Mouse (Mus musculus): ENCODE results near the gene Klk1b24. TPM values are rescaled to one million over a fixed set of nuclear protein-coding genes. Genes with fewer than 3 reads are reported as not detected.
"Not testable (repeated sequence)": the region's sequence is repeated elsewhere in the genome, so short reads cannot be mapped to it uniquely, and the experiment has no call there.

Klk1b24 gene
- not detected in 2 replicates for polyA plus RNA-seq (2012; ENCODE audit: insufficient read depth, insufficient read length, missing spikeins)

GRCm38 (mm10) chr7:44187936-44188335 lies at the start of gene Klk1b24:
Gene Klk1b24 (plus strand): TSS chr7:44188236.
- H3K27ac ChIP-seq (replicated peaks; ENCODE audit: low read depth, low read length); H3K4me3 ChIP-seq (ENCODE audit: insufficient read depth, low read depth, low read length); H3K4me1 ChIP-seq (ENCODE audit: control insufficient read depth, insufficient read depth, insufficient read length, low read length): not testable (repeated sequence)

- Histone ChIP-seq H3K27ac (replicated peaks; ENCODE audit: low read depth, low read length) (no peak overlapping the region), H3K4me1 (ENCODE audit: control insufficient read depth, insufficient read depth, insufficient read length, low read length) (no peaks in the 10 kb centered on the region), H3K4me3 (ENCODE audit: insufficient read depth, low read depth, low read length) (no peak overlapping the region)
Observed at GRCm38 (mm10) chr7:44179299-44180045, 8.6 kb upstream of the Klk1b24 start.

- H3K4me1 ChIP-seq (ENCODE audit: control insufficient read depth, insufficient read depth, insufficient read length, low read length); H3K4me3 ChIP-seq (ENCODE audit: insufficient read depth, low read depth, low read length); H3K27ac ChIP-seq (replicated peaks; ENCODE audit: low read depth, low read length): not testable (repeated sequence)
Observed at GRCm38 (mm10) chr7:44186516-44186915, 1.5 kb upstream of the Klk1b24 start.

GRCm38 (mm10) chr7:44193466-44193865 lies 5.4 kb downstream of the Klk1b24 start:
- H3K4me1 ChIP-seq (ENCODE audit: control insufficient read depth, insufficient read depth, insufficient read length, low read length); H3K4me3 ChIP-seq (ENCODE audit: insufficient read depth, low read depth, low read length); H3K27ac ChIP-seq (replicated peaks; ENCODE audit: low read depth, low read length): not testable (repeated sequence)

- Histone ChIP-seq H3K4me1 (ENCODE audit: control insufficient read depth, insufficient read depth, insufficient read length, low read length) (no peaks in the 10 kb centered on the region), H3K27ac (replicated peaks; ENCODE audit: low read depth, low read length) (no peak within 1 kb of the TSS), H3K4me3 (ENCODE audit: insufficient read depth, low read depth, low read length) (no peak within 1 kb of the TSS)
Observed at GRCm38 (mm10) chr7:44197891-44198290, 9.9 kb downstream of the Klk1b24 start, which contains the start of gene Klk1b3. Gene Klk1b3 (plus strand): TSS chr7:44198191.

- H3K4me3 ChIP-seq (ENCODE audit: insufficient read depth, low read depth, low read length); H3K4me1 ChIP-seq (ENCODE audit: control insufficient read depth, insufficient read depth, insufficient read length, low read length); H3K27ac ChIP-seq (replicated peaks; ENCODE audit: low read depth, low read length): not testable (repeated sequence)
Observed at GRCm38 (mm10) chr7:44207135-44207534, 19.1 kb downstream of the Klk1b24 start, which contains the start of gene Klk1b4. Gene Klk1b4 (plus strand): TSS chr7:44207435.

- Histone ChIP-seq H3K4me3 (ENCODE audit: insufficient read depth, low read depth, low read length) (no peak overlapping the region), H3K27ac (replicated peaks; ENCODE audit: low read depth, low read length) (no peak overlapping the region), H3K4me1 (ENCODE audit: control insufficient read depth, insufficient read depth, insufficient read length, low read length) (no peaks in the 10 kb centered on the region)
Observed at GRCm38 (mm10) chr7:44208307-44208706, 20.3 kb downstream of the Klk1b24 start.

- Histone ChIP-seq H3K4me1 (ENCODE audit: control insufficient read depth, insufficient read depth, insufficient read length, low read length) (no peaks in the 10 kb centered on the region), H3K27ac (replicated peaks; ENCODE audit: low read depth, low read length) (no peak within 1 kb of the TSS), H3K4me3 (ENCODE audit: insufficient read depth, low read depth, low read length) (no peak within 1 kb of the TSS)
Observed at GRCm38 (mm10) chr7:44215645-44216044, 27.6 kb downstream of the Klk1b24 start, which contains the start of gene Klk1b5. Gene Klk1b5 (plus strand): TSS chr7:44215945.

GRCm38 (mm10) chr7:44221601-44222000 lies 33.6 kb downstream of the Klk1b24 start:
- H3K4me3 ChIP-seq (ENCODE audit: insufficient read depth, low read depth, low read length); H3K27ac ChIP-seq (replicated peaks; ENCODE audit: low read depth, low read length); H3K4me1 ChIP-seq (ENCODE audit: control insufficient read depth, insufficient read depth, insufficient read length, low read length): not testable (repeated sequence)

- not testable (repeated sequence) for H3K4me3 ChIP-seq (ENCODE audit: insufficient read depth, low read depth, low read length); H3K4me1 ChIP-seq (ENCODE audit: control insufficient read depth, insufficient read depth, insufficient read length, low read length); H3K27ac ChIP-seq (replicated peaks; ENCODE audit: low read depth, low read length)
Observed at GRCm38 (mm10) chr7:44222335-44222734, 34.3 kb downstream of the Klk1b24 start.

GRCm38 (mm10) chr7:44225076-44225475 lies 37.0 kb downstream of the Klk1b24 start, which contains the start of gene Klk1:
Gene Klk1 (plus strand): TSS chr7:44225360.
- Histone ChIP-seq H3K4me1 (ENCODE audit: control insufficient read depth, insufficient read depth, insufficient read length, low read length) (no peaks in the 10 kb centered on the region), H3K27ac (replicated peaks; ENCODE audit: low read depth, low read length) (no peak within 1 kb of the TSS), H3K4me3 (ENCODE audit: insufficient read depth, low read depth, low read length) (no peak within 1 kb of the TSS)

GRCm38 (mm10) chr7:44235909-44236308 lies 47.9 kb downstream of the Klk1b24 start, which contains the start of gene Gm36864:
Gene Gm36864 (plus strand): TSS chr7:44236177.
- H3K4me3 ChIP-seq (ENCODE audit: insufficient read depth, low read depth, low read length) = no peak within 1 kb of the TSS
- H3K27ac ChIP-seq (replicated peaks; ENCODE audit: low read depth, low read length) = no peak within 1 kb of the TSS
- H3K4me1 ChIP-seq (ENCODE audit: control insufficient read depth, insufficient read depth, insufficient read length, low read length) = no peaks in the 10 kb centered on the region

GRCm38 (mm10) chr7:44239913-44240312 lies 51.9 kb downstream of the Klk1b24 start:
- Histone ChIP-seq H3K27ac (replicated peaks; ENCODE audit: low read depth, low read length) (no peak overlapping the region), H3K4me1 (ENCODE audit: control insufficient read depth, insufficient read depth, insufficient read length, low read length) (no peaks in the 10 kb centered on the region), H3K4me3 (ENCODE audit: insufficient read depth, low read depth, low read length) (no peak overlapping the region)

GRCm38 (mm10) chr7:44240712-44241111 lies 52.7 kb downstream of the Klk1b24 start:
- Histone ChIP-seq H3K4me3 (ENCODE audit: insufficient read depth, low read depth, low read length) (no peak overlapping the region), H3K4me1 (ENCODE audit: control insufficient read depth, insufficient read depth, insufficient read length, low read length) (no peaks in the 10 kb centered on the region), H3K27ac (replicated peaks; ENCODE audit: low read depth, low read length) (no peak overlapping the region)

- no peaks in the 10 kb centered on the region for H3K4me1 ChIP-seq (ENCODE audit: control insufficient read depth, insufficient read depth, insufficient read length, low read length)
- no peak overlapping the region for H3K27ac ChIP-seq (replicated peaks; ENCODE audit: low read depth, low read length)
- H3K4me3 ChIP-seq (ENCODE audit: insufficient read depth, low read depth, low read length) = no peak overlapping the region
Observed at GRCm38 (mm10) chr7:44241163-44241562, 53.1 kb downstream of the Klk1b24 start.
